Mouse (Mus musculus): ENCODE measurements around the gene Serpina3k. TPM values are rescaled to one million over a fixed set of nuclear protein-coding genes. Genes with fewer than 3 reads are reported as not detected.
"Not testable (repeated sequence)": the region's sequence is repeated elsewhere in the genome, so short reads cannot be mapped to it uniquely, and the experiment has no call there.

Gene Serpina3k
- not detected in 2 replicates for polyA plus RNA-seq (2014; fragmentation: Nextera tagmentation; extraction: Ambion mirVana)

- H3K4me1 ChIP-seq (replicated peaks; ENCODE audit: control insufficient read depth, insufficient read depth, low read length); H3K9me3 ChIP-seq (ENCODE audit: control insufficient read depth, low read length); H3K36me3 ChIP-seq (ENCODE audit: control insufficient read depth, insufficient read depth, low read length); H3K27ac ChIP-seq (ENCODE audit: low read depth, low read length); H3K4me3 ChIP-seq (ENCODE audit: low read depth, low read length); ATAC-seq (replicated peaks; ENCODE audit: low FRiP score); H3K9ac ChIP-seq (ENCODE audit: low read depth, low read length); H3K27me3 ChIP-seq (replicated peaks; ENCODE audit: control insufficient read depth, insufficient read depth, low read length); H3K4me2 ChIP-seq: not testable (repeated sequence)
- 69% methylated on average over 3 of the region's 3 CpGs for WGBS
- peak; percentile 9 for DNase-seq (ENCODE audit: low spot score)
Measured at GRCm38 (mm10) chr12:104338226-104338625, at the start of gene Serpina3k, which contains the start of gene Serpina3m. Gene Serpina3k (plus strand): TSS chr12:104338486. Gene Serpina3m (plus strand): TSS chr12:104338486.

DNA sequence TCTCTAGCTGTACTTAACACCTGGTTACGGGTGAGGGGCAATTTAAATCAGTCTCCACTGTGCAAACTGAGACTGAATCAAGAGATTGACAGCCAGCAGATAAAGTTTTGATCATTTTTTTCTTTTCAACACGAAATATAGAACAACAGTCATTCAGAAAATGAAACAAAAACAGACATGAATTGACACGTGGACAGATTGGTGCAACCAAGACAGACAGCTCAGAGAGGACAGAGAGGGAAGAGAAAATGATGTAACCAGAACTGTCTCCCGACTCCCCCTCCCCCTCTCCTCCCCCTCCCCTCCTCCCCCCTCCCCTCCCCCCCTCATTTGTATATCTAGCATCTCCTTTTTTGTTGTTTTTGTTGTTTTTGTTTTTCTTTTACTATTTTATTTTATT is 48.4 kb upstream of the Serpina3k start:
- DNase-seq (ENCODE audit: low spot score) = no peak
- WGBS = 37% methylated on average over 4 of the region's 4 CpGs

GRCm38 (mm10) chr12:104293963-104294362 is 44.3 kb upstream of the Serpina3k start:
- Histone ChIP-seq H3K4me2 (no peak overlapping the region), H3K9me3 (ENCODE audit: control insufficient read depth, low read length) (no peaks in the 10 kb centered on the region), H3K4me1 (replicated peaks; ENCODE audit: control insufficient read depth, insufficient read depth, low read length) (no peaks in the 10 kb centered on the region), H3K27ac (ENCODE audit: low read depth, low read length) (no peak overlapping the region), H3K27me3 (replicated peaks; ENCODE audit: control insufficient read depth, insufficient read depth, low read length) (no peaks in the 10 kb centered on the region), H3K36me3 (ENCODE audit: control insufficient read depth, insufficient read depth, low read length) (no peaks in the 10 kb centered on the region), H3K9ac (ENCODE audit: low read depth, low read length) (no peak overlapping the region), H3K4me3 (ENCODE audit: low read depth, low read length) (no peak overlapping the region)
- ATAC-seq (replicated peaks; ENCODE audit: low FRiP score) (no peak), DNase-seq (ENCODE audit: low spot score) (no peak)
- WGBS = 87% methylated on average over 2 of the region's 2 CpGs

More for the DNA sequence above, 48.4 kb upstream of the Serpina3k start:
- Histone ChIP-seq H3K27me3 (replicated peaks; ENCODE audit: control insufficient read depth, insufficient read depth, low read length) (no peaks in the 10 kb centered on the region), H3K4me2 (no peak overlapping the region), H3K27ac (ENCODE audit: low read depth, low read length) (no peak overlapping the region), H3K36me3 (ENCODE audit: control insufficient read depth, insufficient read depth, low read length) (no peaks in the 10 kb centered on the region), H3K4me1 (replicated peaks; ENCODE audit: control insufficient read depth, insufficient read depth, low read length) (no peaks in the 10 kb centered on the region), H3K4me3 (ENCODE audit: low read depth, low read length) (no peak overlapping the region), H3K9ac (ENCODE audit: low read depth, low read length) (no peak overlapping the region), H3K9me3 (ENCODE audit: control insufficient read depth, low read length) (no peaks in the 10 kb centered on the region)
- ATAC-seq (replicated peaks; ENCODE audit: low FRiP score) = no peak

DNA sequence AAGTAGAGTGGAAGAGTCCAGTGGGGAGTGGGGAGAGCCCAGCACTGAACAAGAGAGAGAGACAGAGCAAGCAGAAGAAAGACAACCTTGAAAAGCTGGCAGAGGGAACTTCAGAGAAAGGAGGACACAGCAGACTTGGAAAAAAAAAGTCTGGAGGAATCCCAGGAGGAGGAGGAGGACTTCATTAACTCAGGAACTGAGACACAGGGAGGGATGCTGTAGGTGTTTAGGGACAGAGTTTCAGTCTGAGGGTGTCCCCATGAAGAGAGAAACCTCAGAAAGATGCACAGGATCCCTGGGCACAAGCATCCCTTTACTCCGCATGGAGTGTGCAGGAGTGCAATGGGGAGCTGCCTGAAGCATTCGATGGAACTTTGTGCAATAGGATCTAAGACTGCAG is 40.2 kb upstream of the Serpina3k start:
- no peak overlapping the region for H3K4me3 ChIP-seq (ENCODE audit: low read depth, low read length)
- no peaks in the 10 kb centered on the region for H3K36me3 ChIP-seq (ENCODE audit: control insufficient read depth, insufficient read depth, low read length)
- no peak for ATAC-seq (replicated peaks; ENCODE audit: low FRiP score)
- no peaks in the 10 kb centered on the region for H3K27me3 ChIP-seq (replicated peaks; ENCODE audit: control insufficient read depth, insufficient read depth, low read length)
- no peak overlapping the region for H3K9ac ChIP-seq (ENCODE audit: low read depth, low read length)
- DNase-seq (ENCODE audit: low spot score) = no peak
- H3K27ac ChIP-seq (ENCODE audit: low read depth, low read length) = no peak overlapping the region
- H3K4me1 ChIP-seq (replicated peaks; ENCODE audit: control insufficient read depth, insufficient read depth, low read length) = no peaks in the 10 kb centered on the region
- no peak overlapping the region for H3K4me2 ChIP-seq
- no peaks in the 10 kb centered on the region for H3K9me3 ChIP-seq (ENCODE audit: control insufficient read depth, low read length)
- 90% methylated on average over 2 of the region's 2 CpGs for WGBS

GRCm38 (mm10) chr12:104305991-104306390 is 32.3 kb upstream of the Serpina3k start:
- H3K4me3 ChIP-seq (ENCODE audit: low read depth, low read length) = no peak overlapping the region
- H3K4me1 ChIP-seq (replicated peaks; ENCODE audit: control insufficient read depth, insufficient read depth, low read length) = no peaks in the 10 kb centered on the region
- DNase-seq (ENCODE audit: low spot score) (no peak), ATAC-seq (replicated peaks; ENCODE audit: low FRiP score) (no peak)
- no peaks in the 10 kb centered on the region for H3K27me3 ChIP-seq (replicated peaks; ENCODE audit: control insufficient read depth, insufficient read depth, low read length)
- no peaks in the 10 kb centered on the region for H3K36me3 ChIP-seq (ENCODE audit: control insufficient read depth, insufficient read depth, low read length)
- WGBS = 75% methylated on average over 4 of the region's 4 CpGs
- no peak overlapping the region for H3K4me2 ChIP-seq
- no peak overlapping the region for H3K27ac ChIP-seq (ENCODE audit: low read depth, low read length)
- no peaks in the 10 kb centered on the region for H3K9me3 ChIP-seq (ENCODE audit: control insufficient read depth, low read length)
- no peak overlapping the region for H3K9ac ChIP-seq (ENCODE audit: low read depth, low read length)

GRCm38 (mm10) chr12:104314253-104314652 is 24.0 kb upstream of the Serpina3k start, which contains the start of gene Serpina3j:
Gene Serpina3j (plus strand): TSS chr12:104314553.
- Histone ChIP-seq H3K4me3 (ENCODE audit: low read depth, low read length) (no peak within 1 kb of the TSS), H3K27ac (ENCODE audit: low read depth, low read length) (no peak within 1 kb of the TSS), H3K4me1 (replicated peaks; ENCODE audit: control insufficient read depth, insufficient read depth, low read length) (no peaks in the 10 kb centered on the region), H3K36me3 (ENCODE audit: control insufficient read depth, insufficient read depth, low read length) (no peaks in the 10 kb centered on the region), H3K4me2 (no peak within 1 kb of the TSS), H3K9me3 (ENCODE audit: control insufficient read depth, low read length) (no peaks in the 10 kb centered on the region), H3K27me3 (replicated peaks; ENCODE audit: control insufficient read depth, insufficient read depth, low read length) (no peaks in the 10 kb centered on the region), H3K9ac (ENCODE audit: low read depth, low read length) (no peak within 1 kb of the TSS)
- WGBS = 76% methylated on average over 1 of the region's 1 CpGs
- ATAC-seq (replicated peaks; ENCODE audit: low FRiP score) = no peak
- DNase-seq (ENCODE audit: low spot score) = no peak

GRCm38 (mm10) chr12:104322454-104322853 is 15.8 kb upstream of the Serpina3k start:
- DNase-seq (ENCODE audit: low spot score) = no peak
- no peak overlapping the region for H3K27ac ChIP-seq (ENCODE audit: low read depth, low read length)
- H3K9ac ChIP-seq (ENCODE audit: low read depth, low read length) = no peak overlapping the region
- no peak overlapping the region for H3K4me2 ChIP-seq
- H3K27me3 ChIP-seq (replicated peaks; ENCODE audit: control insufficient read depth, insufficient read depth, low read length) = no peaks in the 10 kb centered on the region
- no peak overlapping the region for H3K4me3 ChIP-seq (ENCODE audit: low read depth, low read length)
- no peak for ATAC-seq (replicated peaks; ENCODE audit: low FRiP score)
- 57% methylated on average over 1 of the region's 1 CpGs for WGBS
- no peaks in the 10 kb centered on the region for H3K4me1 ChIP-seq (replicated peaks; ENCODE audit: control insufficient read depth, insufficient read depth, low read length)
- no peaks in the 10 kb centered on the region for H3K36me3 ChIP-seq (ENCODE audit: control insufficient read depth, insufficient read depth, low read length)
- no peaks in the 10 kb centered on the region for H3K9me3 ChIP-seq (ENCODE audit: control insufficient read depth, low read length)

DNA sequence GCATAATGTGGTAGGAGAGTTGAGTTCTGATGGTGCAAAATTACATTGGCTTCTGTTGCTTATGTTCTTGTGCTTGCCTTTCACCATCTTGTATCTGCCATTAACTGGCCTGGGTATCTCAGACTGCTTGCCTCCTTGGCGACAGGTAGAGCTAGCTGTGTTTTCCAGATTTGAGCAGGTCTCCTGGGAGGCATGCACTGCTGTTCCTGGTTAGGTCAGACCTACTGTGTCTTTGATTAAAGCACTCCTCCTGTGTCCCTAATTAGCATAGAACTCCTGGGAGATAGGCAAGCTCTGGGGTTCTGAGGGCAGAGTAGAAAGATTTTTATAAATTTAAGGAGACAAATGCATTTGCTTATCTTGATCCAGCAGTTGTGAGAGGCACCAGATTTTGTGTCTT is 6.6 kb upstream of the Serpina3k start:
- H3K4me1 ChIP-seq (replicated peaks; ENCODE audit: control insufficient read depth, insufficient read depth, low read length) = no peaks in the 10 kb centered on the region
- WGBS = 65% methylated on average over 1 of the region's 1 CpGs
- DNase-seq (ENCODE audit: low spot score) = no peak

GRCm38 (mm10) chr12:104336873-104337272 is 1.4 kb upstream of the Serpina3k start:
- H3K4me3 ChIP-seq (ENCODE audit: low read depth, low read length); ATAC-seq (replicated peaks; ENCODE audit: low FRiP score); H3K27ac ChIP-seq (ENCODE audit: low read depth, low read length); H3K9ac ChIP-seq (ENCODE audit: low read depth, low read length); H3K36me3 ChIP-seq (ENCODE audit: control insufficient read depth, insufficient read depth, low read length); H3K9me3 ChIP-seq (ENCODE audit: control insufficient read depth, low read length); H3K4me2 ChIP-seq; H3K27me3 ChIP-seq (replicated peaks; ENCODE audit: control insufficient read depth, insufficient read depth, low read length); H3K4me1 ChIP-seq (replicated peaks; ENCODE audit: control insufficient read depth, insufficient read depth, low read length): not testable (repeated sequence)
- DNase-seq (ENCODE audit: low spot score) = peak; percentile 7

More for the DNA sequence above, 6.6 kb upstream of the Serpina3k start:
- no peaks in the 10 kb centered on the region for H3K9me3 ChIP-seq (ENCODE audit: control insufficient read depth, low read length)
- no peak overlapping the region for H3K9ac ChIP-seq (ENCODE audit: low read depth, low read length)
- H3K27ac ChIP-seq (ENCODE audit: low read depth, low read length) = no peak overlapping the region
- H3K4me2 ChIP-seq = no peak overlapping the region
- no peak for ATAC-seq (replicated peaks; ENCODE audit: low FRiP score)
- no peak overlapping the region for H3K4me3 ChIP-seq (ENCODE audit: low read depth, low read length)
- no peaks in the 10 kb centered on the region for H3K27me3 ChIP-seq (replicated peaks; ENCODE audit: control insufficient read depth, insufficient read depth, low read length)
- H3K36me3 ChIP-seq (ENCODE audit: control insufficient read depth, insufficient read depth, low read length) = no peaks in the 10 kb centered on the region
